Mouse (Mus musculus): ENCODE data around the gene Olfr117.
"Not testable (repeated sequence)": the region's sequence is repeated elsewhere in the genome, so short reads cannot be mapped to it uniquely, and the experiment has no call there.

The Olfr117 gene

DNA sequence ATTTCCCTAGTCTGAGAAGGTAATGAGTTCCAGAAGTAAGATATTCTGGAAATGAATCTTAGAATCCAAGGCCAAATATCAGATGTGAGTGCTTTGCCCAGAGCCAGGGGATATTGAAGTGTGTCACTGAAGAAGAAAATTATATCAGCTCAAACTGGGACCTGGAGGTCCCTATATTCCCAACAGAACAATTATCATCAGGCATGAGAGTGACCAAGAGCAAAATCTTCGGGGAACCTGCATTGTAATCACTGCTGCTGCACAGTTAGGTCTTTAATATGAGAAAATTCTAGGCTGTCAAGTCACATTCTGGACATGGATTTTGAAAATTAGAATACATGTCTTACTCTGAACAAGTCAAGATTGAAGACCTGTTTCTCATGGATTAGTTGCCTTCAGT, at the start of gene Olfr117:
TSS of gene Olfr117 (minus strand) at position 101 of the 400 bp plus-strand sequence.
- in situ Hi-C loops (cut with MboI; ENCODE audit: low pct_unique_long_range_greater_than_20kb in 1 of 2, low sequenced_read_pairs in 2 of 2, unreplicated experiment in 1 of 2), result no loop called here

DNA sequence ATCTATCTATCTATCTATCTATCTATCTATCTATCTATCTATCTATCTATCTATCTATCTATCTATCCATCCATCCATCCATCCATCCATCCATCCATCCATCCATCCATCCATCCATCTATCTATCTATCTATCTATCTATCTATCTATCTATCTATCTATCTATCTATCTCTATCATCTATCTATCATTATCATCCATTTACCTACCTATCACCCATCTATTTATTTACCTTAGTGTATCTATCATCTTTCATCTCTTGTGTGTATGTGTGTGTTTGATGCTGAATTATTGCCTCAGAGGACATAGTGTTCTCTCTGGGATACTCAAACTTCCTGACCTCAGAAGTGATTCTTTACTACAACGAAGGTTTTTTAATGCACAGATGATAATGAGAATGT, 32.7 kb upstream of the Olfr117 start, which contains the start of gene Olfr119:
TSS of gene Olfr119 (plus strand) at position 301 of the 400 bp plus-strand sequence.
- in situ Hi-C loops (cut with MboI; ENCODE audit: low pct_unique_long_range_greater_than_20kb in 1 of 2, low sequenced_read_pairs in 2 of 2, unreplicated experiment in 1 of 2), result not testable (repeated sequence)

DNA sequence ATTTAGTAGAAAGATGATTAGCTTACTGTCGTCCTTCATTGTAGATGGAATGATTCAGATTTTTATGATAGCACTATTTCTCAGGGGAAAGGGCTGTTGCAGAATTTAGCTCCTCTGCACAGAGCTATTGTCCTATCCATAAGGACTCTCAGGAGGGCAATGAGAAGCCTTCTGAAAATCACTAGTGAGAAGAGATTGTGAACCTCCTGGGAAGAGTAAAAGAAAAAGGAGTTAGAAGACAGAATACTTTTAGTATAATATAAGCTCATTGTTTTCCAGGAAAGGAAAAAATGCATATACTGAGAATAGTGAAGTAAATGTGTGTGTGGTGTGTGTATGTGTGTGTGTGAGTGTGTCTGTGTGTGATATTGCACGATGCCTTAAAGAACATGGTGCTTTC, 3.1 kb upstream of the Olfr117 start, which contains the start of gene Olfr118:
TSS of gene Olfr118 (plus strand) at position 301 of the 400 bp plus-strand sequence.
- in situ Hi-C loops (cut with MboI; ENCODE audit: low pct_unique_long_range_greater_than_20kb in 1 of 2, low sequenced_read_pairs in 2 of 2, unreplicated experiment in 1 of 2), result no loop called here

DNA sequence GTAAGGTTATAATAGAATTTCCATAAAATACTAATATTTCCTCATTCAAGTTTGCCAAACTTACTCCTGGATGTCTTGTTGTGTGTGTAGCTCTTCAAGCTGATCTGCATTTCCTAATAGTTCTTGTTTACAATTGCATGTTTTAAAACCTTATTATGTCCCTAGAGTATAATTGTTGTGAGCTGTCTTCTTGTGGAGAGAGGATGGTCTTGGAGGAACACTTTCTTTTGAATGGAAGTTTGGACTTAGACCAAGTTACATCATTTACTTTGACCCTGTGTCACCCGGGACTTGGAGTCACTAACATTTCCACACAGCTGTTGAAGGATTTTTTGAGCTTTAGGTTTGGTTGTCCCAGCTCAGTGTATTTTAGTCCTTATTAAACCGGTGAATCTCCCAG, 36.6 kb downstream of the Olfr117 start, which contains the start of the genes Olfr115 and Olfr116:
TSS of gene Olfr115 (minus strand) at position 101 of the 400 bp plus-strand sequence.
TSS of gene Olfr116 (minus strand) at position 191 of the 400 bp plus-strand sequence.
- in situ Hi-C loops (cut with MboI; ENCODE audit: low pct_unique_long_range_greater_than_20kb in 1 of 2, low sequenced_read_pairs in 2 of 2, unreplicated experiment in 1 of 2), result no loop called here

All from mouse embryonic stem cell (cell line).